Mouse (Mus musculus) cerebellum, postnatal 10 days (tissue): ENCODE measurements around the gene P4ha3.
"Not testable (repeated sequence)": the region's sequence is repeated elsewhere in the genome, so short reads cannot be mapped to it uniquely, and the experiment has no call there.

Experiments
- DNase-seq, 2 experiments: peaks; one replicate each; pipeline ENCODE4 v3.0.0; 2021; ENCODE audit warnings: mixed read lengths in 2 of 2

Gene P4ha3

GRCm38 (mm10) chr7:100285383-100285782, at the start of gene P4ha3:
TSS of gene P4ha3 (plus strand) at chr7:100285520.
- DNase-seq, result peak; percentile 46 to 50

- DNase-seq, result no peak
Measured at GRCm38 (mm10) chr7:100238271-100238670, 47.0 kb upstream of the P4ha3 start.

- DNase-seq, result no peak
Measured at GRCm38 (mm10) chr7:100240601-100241000, 44.7 kb upstream of the P4ha3 start.

GRCm38 (mm10) chr7:100243007-100243406, 42.3 kb upstream of the P4ha3 start:
- no peak for DNase-seq

- no peak for DNase-seq
Measured at GRCm38 (mm10) chr7:100244225-100244624, 41.1 kb upstream of the P4ha3 start.

- DNase-seq, result no peak
Measured at GRCm38 (mm10) chr7:100245176-100245575, 40.1 kb upstream of the P4ha3 start.

- DNase-seq, result no peak
Measured at GRCm38 (mm10) chr7:100250667-100251066, 34.7 kb upstream of the P4ha3 start.

- no peak for DNase-seq
Measured at GRCm38 (mm10) chr7:100262350-100262749, 23.0 kb upstream of the P4ha3 start.

- not testable (repeated sequence) for DNase-seq
Measured at GRCm38 (mm10) chr7:100264934-100265333, 20.4 kb upstream of the P4ha3 start.

- DNase-seq, result no peak
Measured at GRCm38 (mm10) chr7:100272369-100272768, 13.0 kb upstream of the P4ha3 start.

GRCm38 (mm10) chr7:100274507-100274906, 10.8 kb upstream of the P4ha3 start:
- DNase-seq, result no peak

GRCm38 (mm10) chr7:100276397-100276796, 8.9 kb upstream of the P4ha3 start:
- DNase-seq, result peak; percentile 35 to 52

GRCm38 (mm10) chr7:100279803-100280202, 5.5 kb upstream of the P4ha3 start:
- DNase-seq, result peak; percentile 60 to 77

- no peak for DNase-seq
Measured at GRCm38 (mm10) chr7:100281596-100281995, 3.7 kb upstream of the P4ha3 start.

- DNase-seq, result no peak
Measured at GRCm38 (mm10) chr7:100283298-100283697, 2.0 kb upstream of the P4ha3 start.

GRCm38 (mm10) chr7:100287748-100288578, 2.6 kb downstream of the P4ha3 start:
- DNase-seq, result peak; percentile 56 to 63

GRCm38 (mm10) chr7:100288622-100289021, 3.3 kb downstream of the P4ha3 start:
- DNase-seq, result no peak

GRCm38 (mm10) chr7:100293546-100293945, 8.2 kb downstream of the P4ha3 start:
- DNase-seq, result no peak

- no peak for DNase-seq
Measured at GRCm38 (mm10) chr7:100295745-100296144, 10.4 kb downstream of the P4ha3 start.

GRCm38 (mm10) chr7:100296699-100297098, 11.4 kb downstream of the P4ha3 start:
- DNase-seq, result no peak

GRCm38 (mm10) chr7:100298861-100299510, 13.7 kb downstream of the P4ha3 start:
- no peak for DNase-seq

GRCm38 (mm10) chr7:100301390-100301789, 16.1 kb downstream of the P4ha3 start:
- DNase-seq, result no peak

GRCm38 (mm10) chr7:100302316-100302715, 17.0 kb downstream of the P4ha3 start:
- DNase-seq, result peak; percentile 60 to 70

GRCm38 (mm10) chr7:100305894-100306293, 20.6 kb downstream of the P4ha3 start:
- no peak for DNase-seq
